Mouse (Mus musculus): ENCODE results near the gene Rgl1.

Rgl1 gene

DNA sequence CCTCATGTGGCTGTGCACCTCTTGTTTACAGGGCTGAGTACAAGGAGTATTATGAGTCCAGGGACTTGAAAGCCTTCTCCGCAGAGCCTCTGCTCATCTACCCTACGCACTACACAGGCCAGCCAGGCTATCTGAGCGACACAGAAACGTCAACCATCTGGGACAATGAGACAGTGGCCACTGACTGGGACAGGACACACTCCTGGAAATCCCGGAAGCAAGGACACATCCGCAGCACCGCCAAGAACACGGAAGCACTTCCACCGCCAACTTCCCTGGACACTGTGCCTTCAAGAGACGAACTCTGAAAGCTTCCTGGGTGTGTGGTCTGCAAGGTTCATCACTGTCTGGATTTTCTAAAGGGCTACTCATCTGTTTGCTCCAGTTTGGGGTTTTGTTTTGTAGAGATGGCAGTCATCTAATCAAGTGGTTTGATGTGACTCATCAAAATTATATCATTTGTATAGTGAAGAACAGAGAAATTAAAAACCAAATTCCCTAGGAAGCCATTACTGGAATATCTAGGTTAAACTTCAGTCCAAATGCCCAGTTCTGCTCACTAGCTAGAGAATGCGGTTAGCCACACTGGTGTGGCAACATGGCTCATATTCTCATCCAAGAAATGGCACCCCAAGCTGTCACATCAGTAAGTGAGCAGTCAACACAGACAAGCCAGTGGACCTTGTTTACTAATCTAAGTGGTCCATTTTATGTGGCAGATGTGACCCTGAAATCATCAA lies 257.5 kb downstream of the Rgl1 start:
- DNase-seq (ENCODE audit: low spot score in 2 of 2): no peak

DNA sequence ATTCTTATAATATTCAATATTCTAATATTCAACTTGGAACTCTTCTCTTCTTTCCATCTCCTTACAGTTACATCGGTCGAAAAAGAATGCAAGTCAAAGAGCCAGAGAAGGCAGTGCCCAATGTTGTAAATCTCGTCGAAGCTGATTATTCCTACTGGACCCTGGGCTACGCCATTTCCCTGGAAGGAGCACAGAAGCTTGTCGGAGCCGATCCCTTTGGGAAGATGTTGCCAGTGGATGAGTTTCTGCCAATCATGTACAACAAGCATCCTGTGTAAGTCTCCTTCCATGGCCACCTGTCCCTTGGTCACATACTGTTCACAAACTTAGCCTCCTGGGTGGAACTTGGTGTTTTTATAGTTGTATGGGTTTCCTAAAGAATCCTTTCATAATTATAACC lies 259.4 kb downstream of the Rgl1 start:
- DNase-seq (ENCODE audit: low spot score in 2 of 2): no peak

DNA sequence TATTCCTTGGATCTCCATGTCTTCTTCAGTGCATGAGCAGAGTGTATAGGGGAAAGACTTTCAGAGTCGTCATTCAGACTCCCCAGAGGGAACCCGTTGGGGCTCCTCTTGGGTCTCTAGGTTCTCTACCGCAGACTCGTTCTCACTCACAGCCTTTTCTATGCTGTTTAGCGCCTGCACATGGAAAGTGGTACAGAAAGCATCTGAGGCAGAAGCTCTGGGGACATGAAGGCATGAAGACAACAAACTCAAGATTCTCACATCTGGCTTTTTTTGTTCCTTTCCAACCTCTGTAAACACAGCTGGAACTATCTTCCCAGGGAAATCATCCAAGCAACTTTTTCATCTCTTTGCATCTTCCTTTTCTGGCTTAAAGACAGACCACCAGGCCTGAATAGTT lies 260.0 kb downstream of the Rgl1 start:
- DNase-seq (ENCODE audit: low spot score in 2 of 2): no peak

DNA sequence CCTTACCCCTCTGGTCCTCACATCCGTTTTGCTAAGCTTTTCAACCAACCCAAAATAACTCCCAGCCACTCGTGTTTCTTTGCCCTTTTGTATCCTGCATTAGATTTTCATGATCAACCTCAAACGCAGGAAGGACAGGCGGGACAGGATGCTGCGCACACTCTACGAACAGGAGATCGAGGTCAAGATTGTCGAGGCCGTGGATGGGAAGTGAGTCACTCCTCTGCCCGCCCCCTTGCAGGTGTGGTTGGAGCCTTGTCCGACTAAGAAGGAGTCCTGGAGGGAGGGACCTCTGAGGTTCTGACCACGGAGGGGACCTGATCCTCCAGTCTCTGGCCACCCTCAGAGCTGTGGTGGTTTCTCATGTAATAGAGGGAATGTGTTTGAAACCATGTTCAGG lies 266.3 kb downstream of the Rgl1 start:
- DNase-seq (ENCODE audit: low spot score in 2 of 2): no peak

DNA sequence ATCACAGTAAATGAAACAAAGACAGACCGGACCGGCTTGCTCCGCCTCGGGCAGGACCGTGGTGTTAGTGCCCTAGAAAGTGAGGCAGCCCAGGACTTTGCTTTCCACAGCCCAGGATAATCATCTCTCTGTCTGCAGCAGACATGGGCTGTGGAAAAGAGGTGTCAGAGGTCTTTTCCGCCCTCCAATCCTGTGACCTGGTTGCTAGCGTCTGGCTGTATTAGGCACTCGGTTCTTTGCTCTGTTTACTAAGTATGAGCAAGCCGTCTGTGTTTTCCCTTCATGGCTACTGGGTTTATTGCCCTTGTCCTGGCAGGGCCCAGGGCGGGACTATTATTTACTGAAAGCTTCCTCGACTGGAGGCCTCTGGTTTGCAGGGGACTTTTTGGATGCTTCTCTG lies 268.6 kb downstream of the Rgl1 start:
- DNase-seq (ENCODE audit: low spot score in 2 of 2): no peak

DNA sequence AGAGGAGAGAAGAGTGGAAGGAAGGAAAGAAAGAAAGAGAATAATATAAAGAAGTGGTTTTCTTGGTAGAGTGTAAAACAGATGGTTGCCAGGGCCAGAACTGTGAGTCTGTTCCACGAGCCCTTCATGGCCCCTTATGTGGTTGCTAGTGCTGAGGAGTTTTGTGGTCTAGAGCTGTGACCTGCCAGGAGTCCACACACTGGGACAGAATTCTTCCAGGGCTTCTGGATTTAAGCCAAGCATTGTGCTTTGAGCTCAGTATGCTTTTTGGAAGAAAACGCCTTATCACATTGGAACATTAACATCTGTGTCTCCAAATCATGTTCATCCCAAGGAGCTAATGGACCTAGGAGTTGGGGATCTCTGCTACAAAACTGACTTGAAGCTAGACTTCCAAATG lies 269.3 kb downstream of the Rgl1 start:
- DNase-seq (ENCODE audit: low spot score in 2 of 2): no peak

DNA sequence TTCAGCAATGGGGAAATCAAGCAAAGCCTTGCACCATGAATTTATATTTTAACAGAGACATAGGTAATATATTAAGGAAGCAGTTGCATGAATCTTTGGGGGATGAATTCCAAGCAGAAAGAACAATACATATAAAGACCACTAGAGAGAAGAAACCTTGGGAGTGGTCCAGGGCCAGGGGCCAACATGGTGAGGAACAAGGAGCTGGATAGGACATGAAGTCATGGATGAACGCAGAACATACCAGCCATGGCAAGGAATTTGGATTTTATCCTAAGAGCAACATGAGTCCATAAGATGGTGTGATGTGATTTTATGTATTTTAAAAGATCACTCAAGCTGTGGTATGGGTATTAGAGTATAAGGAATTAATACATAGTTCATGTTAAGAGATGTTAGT lies 273.9 kb downstream of the Rgl1 start:
- no peak for DNase-seq (ENCODE audit: low spot score in 2 of 2)

DNA sequence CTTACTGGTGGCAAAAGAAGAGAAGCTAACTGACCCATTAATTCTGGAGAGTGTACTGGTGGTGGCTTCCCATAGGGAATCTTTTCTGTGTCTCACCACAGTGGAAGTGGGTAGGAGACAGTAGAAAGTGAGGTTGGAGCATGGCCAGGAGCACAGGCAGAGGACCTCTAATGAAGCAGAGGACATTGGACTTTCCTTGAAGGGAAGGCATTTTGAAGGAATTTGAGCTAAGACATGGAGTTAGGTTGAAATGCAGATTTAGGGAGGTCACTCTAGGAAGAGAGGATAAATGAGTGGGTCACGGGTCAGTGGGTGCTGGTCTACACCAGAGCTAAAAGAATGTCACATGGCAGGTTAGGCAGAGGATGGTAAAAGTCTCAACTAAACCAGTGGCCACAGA lies 275.3 kb downstream of the Rgl1 start:
- no peak for DNase-seq (ENCODE audit: low spot score in 2 of 2)

DNA sequence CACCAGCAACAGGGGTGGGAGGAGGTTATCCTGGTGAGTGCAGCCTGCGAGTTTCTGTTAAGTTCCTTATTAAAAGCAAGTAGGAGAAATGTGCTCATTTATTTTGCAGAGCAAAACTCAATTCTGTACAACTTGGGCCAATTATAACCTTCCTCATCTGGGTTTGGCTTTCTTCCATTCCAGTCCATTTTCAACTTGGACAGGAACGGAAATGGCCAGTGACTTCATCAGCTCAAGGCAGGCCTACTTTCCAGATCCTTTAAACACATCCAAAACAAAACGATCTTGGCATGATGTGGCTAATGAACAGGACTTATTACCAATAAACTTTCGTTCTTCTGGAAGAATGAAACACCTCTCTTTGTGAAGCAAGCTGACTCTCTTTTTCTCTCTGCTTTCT lies 290.0 kb downstream of the Rgl1 start:
- no peak for DNase-seq (ENCODE audit: low spot score in 2 of 2)

DNA sequence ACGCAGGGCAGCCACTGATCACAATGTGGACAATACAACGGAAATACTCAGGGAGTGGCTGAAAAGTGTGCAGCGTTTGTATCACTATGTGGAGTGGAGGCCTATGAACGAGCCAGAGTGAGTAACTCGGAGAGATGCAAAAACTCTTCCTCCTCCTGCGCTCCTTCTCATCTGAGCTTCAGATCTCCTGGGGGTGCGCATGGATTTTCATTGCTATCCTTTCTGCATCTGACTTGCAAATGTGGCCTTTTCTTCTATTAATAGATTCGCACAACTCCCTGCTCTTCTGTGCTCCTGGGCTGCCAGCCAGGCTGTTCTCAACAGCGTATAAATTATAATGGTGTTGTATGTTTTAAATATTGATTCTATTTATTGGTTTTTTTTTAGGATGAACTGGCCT lies 297.7 kb downstream of the Rgl1 start:
- DNase-seq (ENCODE audit: low spot score in 2 of 2): peak; percentile 63 to 65
